Mouse (Mus musculus) neural tube, embryonic 13.5 days (tissue): ENCODE results near the gene Krt16. TPM values are rescaled to one million over a fixed set of nuclear protein-coding genes. Genes with fewer than 3 reads are reported as not detected.
"Not testable (repeated sequence)": the region's sequence is repeated elsewhere in the genome, so short reads cannot be mapped to it uniquely, and the experiment has no call there.

Experiments
- ATAC-seq: fragments of 200-750 bp; cut with Nextera tagmentation; 2 replicates; pipeline ENCODE4 v1.8.0; 2017; ENCODE audit warnings: low read depth, mild to moderate bottlenecking, moderate TSS enrichment, moderate library complexity
- H3K27ac ChIP-seq: fragments of 300-500 bp; sonication (generic); replicated peaks from 2 replicates; pipeline ENCODE4 v1.5.1; 2015; ENCODE audit warnings: moderate library complexity, mild to moderate bottlenecking, inconsistent platforms
- H3K27me3 ChIP-seq: fragments of 300-500 bp; sonication (generic); 2 replicates; pipeline ENCODE4 v1.6.1; 2015; ENCODE audit warnings: mild to moderate bottlenecking, inconsistent platforms
- H3K36me3 ChIP-seq: fragments of 300-500 bp; sonication (generic); 2 replicates; pipeline ENCODE4 v1.6.1; 2015; ENCODE audit warnings: mild to moderate bottlenecking, inconsistent platforms
- H3K4me1 ChIP-seq: fragments of 300-500 bp; sonication (generic); replicated peaks from 2 replicates; pipeline ENCODE4 v1.6.1; 2015; ENCODE audit warnings: inconsistent platforms
- H3K4me2 ChIP-seq: fragments of 300-500 bp; sonication (generic); 2 replicates; pipeline ENCODE4 v1.6.1; 2015; ENCODE audit warnings: inconsistent platforms, mild to moderate bottlenecking, moderate library complexity
- H3K4me3 ChIP-seq: fragments of 300-500 bp; sonication (generic); 2 replicates; pipeline ENCODE4 v1.5.1; 2015; ENCODE audit warnings: mild to moderate bottlenecking, inconsistent platforms
- H3K9ac ChIP-seq: fragments of 300-500 bp; sonication (generic); 2 replicates; pipeline ENCODE4 v1.6.1; 2015; ENCODE audit warnings: moderate library complexity, mild to moderate bottlenecking, inconsistent platforms
- H3K9me3 ChIP-seq: fragments of 300-500 bp; sonication (generic); 2 replicates; pipeline ENCODE4 v1.6.1; 2016; ENCODE audit warnings: inconsistent platforms
- WGBS: fragments of 180-500 bp; shearing (Covaris S2); methylation state at CpG from one replicate; pipeline ENCODE4 v1.1.7; 2015; 5-methylcytosine and 5-hydroxymethylcytosine counted together
- polyA plus RNA-seq: library from polyadenylated mRNA; unstranded; fragments of >200 nt; fragmentation: Nextera tagmentation; extraction: Ambion mirVana; gene quantifications from 2 replicates; pipeline ENCODE4 v1.2.1, GENCODE M21; 2015

Krt16 gene
- polyA plus RNA-seq, 1 experiment from 2014 or later = not detected

- Histone ChIP-seq H3K4me1 (no peaks in the 10 kb centered on the region), H3K27me3 (no peaks in the 10 kb centered on the region), H3K9ac (no peak overlapping the region), H3K4me3 (no peak overlapping the region), H3K4me2 (no peak overlapping the region), H3K27ac (no peak overlapping the region), H3K9me3 (no peaks in the 10 kb centered on the region), H3K36me3 (no peaks in the 10 kb centered on the region)
- no peak for ATAC-seq
- WGBS = 73% methylated on average over 5 of the region's 5 CpGs
Measured at GRCm38 (mm10) chr11:100254360-100255090, 5.8 kb upstream of the Krt16 start.

GRCm38 (mm10) chr11:100246471-100246870, 2.2 kb downstream of the Krt16 start:
- H3K27ac ChIP-seq, ATAC-seq: not testable (repeated sequence)
- 63% methylated on average over 7 of the region's 7 CpGs for WGBS

GRCm38 (mm10) chr11:100240272-100240671, 8.4 kb downstream of the Krt16 start:
- not testable (repeated sequence) for H3K27me3 ChIP-seq, H3K9ac ChIP-seq, H3K4me3 ChIP-seq, ATAC-seq, H3K4me1 ChIP-seq, H3K27ac ChIP-seq, H3K9me3 ChIP-seq, H3K4me2 ChIP-seq, H3K36me3 ChIP-seq
- WGBS = 85% methylated on average over 4 of the region's 4 CpGs

More at GRCm38 (mm10) chr11:100246471-100246870, 2.2 kb downstream of the Krt16 start:
- H3K27me3 ChIP-seq, H3K4me3 ChIP-seq, H3K9me3 ChIP-seq, H3K4me1 ChIP-seq, H3K36me3 ChIP-seq, H3K4me2 ChIP-seq, H3K9ac ChIP-seq: not testable (repeated sequence)

GRCm38 (mm10) chr11:100221741-100222140, 27.0 kb downstream of the Krt16 start:
- H3K4me2 ChIP-seq = no peak overlapping the region
- no peaks in the 10 kb centered on the region for H3K36me3 ChIP-seq
- H3K27ac ChIP-seq = no peak overlapping the region
- no peak overlapping the region for H3K4me3 ChIP-seq
- no peaks in the 10 kb centered on the region for H3K27me3 ChIP-seq
- no peak for ATAC-seq
- WGBS = 30% methylated on average over 8 of the region's 8 CpGs
- peaks cover 12% of the 10 kb centered on the region for H3K9me3 ChIP-seq
- no peak overlapping the region for H3K9ac ChIP-seq
- no peaks in the 10 kb centered on the region for H3K4me1 ChIP-seq

GRCm38 (mm10) chr11:100219304-100219703, 29.4 kb downstream of the Krt16 start:
- H3K36me3 ChIP-seq = no peaks in the 10 kb centered on the region
- H3K27me3 ChIP-seq = no peaks in the 10 kb centered on the region
- H3K4me3 ChIP-seq = no peak overlapping the region
- H3K9me3 ChIP-seq = no peaks in the 10 kb centered on the region
- no peak overlapping the region for H3K27ac ChIP-seq
- no peaks in the 10 kb centered on the region for H3K4me1 ChIP-seq
- no peak for ATAC-seq
- H3K4me2 ChIP-seq = no peak overlapping the region
- 87% methylated on average over 4 of the region's 4 CpGs for WGBS
- H3K9ac ChIP-seq = no peak overlapping the region

GRCm38 (mm10) chr11:100208542-100208941, 40.2 kb downstream of the Krt16 start:
- ATAC-seq = no peak
- Histone ChIP-seq H3K9me3 (no peaks in the 10 kb centered on the region), H3K4me2 (no peak overlapping the region), H3K9ac (no peak overlapping the region), H3K36me3 (no peaks in the 10 kb centered on the region), H3K4me1 (no peaks in the 10 kb centered on the region), H3K27ac (no peak overlapping the region), H3K27me3 (no peaks in the 10 kb centered on the region), H3K4me3 (no peak overlapping the region)
- WGBS = 70% methylated on average over 6 of the region's 6 CpGs

- no peaks in the 10 kb centered on the region for H3K27me3 ChIP-seq
- H3K4me3 ChIP-seq = no peak within 1 kb of the TSS
- ATAC-seq = no peak
- no peaks in the 10 kb centered on the region for H3K4me1 ChIP-seq
- no peak within 1 kb of the TSS for H3K27ac ChIP-seq
- H3K4me2 ChIP-seq = no peak within 1 kb of the TSS
- H3K9me3 ChIP-seq = no peaks in the 10 kb centered on the region
- H3K36me3 ChIP-seq = no peaks in the 10 kb centered on the region
- H3K9ac ChIP-seq = no peak within 1 kb of the TSS
- WGBS = 96% methylated on average over 8 of the region's 8 CpGs
Measured at GRCm38 (mm10) chr11:100207498-100207897, 41.2 kb downstream of the Krt16 start, which contains the start of gene Krt14. Gene Krt14 (minus strand): TSS chr11:100207548.

- no peak for ATAC-seq
- Histone ChIP-seq H3K9me3 (no peaks in the 10 kb centered on the region), H3K27me3 (no peaks in the 10 kb centered on the region), H3K4me3 (no peak overlapping the region), H3K27ac (no peak overlapping the region), H3K9ac (no peak overlapping the region), H3K4me2 (no peak overlapping the region), H3K36me3 (no peaks in the 10 kb centered on the region), H3K4me1 (no peaks in the 10 kb centered on the region)
- 21% methylated on average over 6 of the region's 6 CpGs for WGBS
Measured at GRCm38 (mm10) chr11:100203448-100203847, 45.3 kb downstream of the Krt16 start.

- Histone ChIP-seq H3K9ac (no peak overlapping the region), H3K9me3 (no peaks in the 10 kb centered on the region), H3K27me3 (no peaks in the 10 kb centered on the region), H3K4me1 (no peaks in the 10 kb centered on the region), H3K36me3 (no peaks in the 10 kb centered on the region), H3K4me2 (no peak overlapping the region), H3K4me3 (no peak overlapping the region), H3K27ac (no peak overlapping the region)
- WGBS = 83% methylated on average over 4 of the region's 4 CpGs
- no peak for ATAC-seq
Measured at GRCm38 (mm10) chr11:100202906-100203305, 45.8 kb downstream of the Krt16 start.

- Histone ChIP-seq H3K9ac (no peak overlapping the region), H3K4me2 (no peak overlapping the region), H3K36me3 (no peaks in the 10 kb centered on the region), H3K4me1 (no peaks in the 10 kb centered on the region), H3K27me3 (no peaks in the 10 kb centered on the region), H3K27ac (no peak overlapping the region), H3K9me3 (no peaks in the 10 kb centered on the region), H3K4me3 (no peak overlapping the region)
- ATAC-seq = no peak
- WGBS = 46% methylated on average over 8 of the region's 8 CpGs
Measured at GRCm38 (mm10) chr11:100200104-100200820, 48.4 kb downstream of the Krt16 start.

- H3K27me3 ChIP-seq = no peaks in the 10 kb centered on the region
- no peak overlapping the region for H3K9ac ChIP-seq
Measured at GRCm38 (mm10) chr11:100198666-100199065, 50.0 kb downstream of the Krt16 start.

More at GRCm38 (mm10) chr11:100198666-100199065, 50.0 kb downstream of the Krt16 start:
- ATAC-seq = no peak
- Histone ChIP-seq H3K36me3 (no peaks in the 10 kb centered on the region), H3K4me2 (no peak overlapping the region), H3K27ac (no peak overlapping the region), H3K4me3 (no peak overlapping the region), H3K4me1 (0 out of 2 replicates have a peak, but pooled peaks cover under 1% of the 10 kb centered on the region), H3K9me3 (no peaks in the 10 kb centered on the region)
- WGBS = 79% methylated on average over 4 of the region's 4 CpGs
